Mouse (Mus musculus): ENCODE results near the gene Cyth3.

- no peak for TF ChIP-seq CTCF (conservative IDR thresholded peaks at IDR 0.05; ENCODE audit: low read length)
- TF ChIP-seq NANOG (IDR thresholded peaks at IDR 0.05; ENCODE audit: borderline replicate concordance, low read length) = no peak
Observed at GRCm38 (mm10) chr5:143611954-143612353, 10.3 kb upstream of the Cyth3 start.

Measured in E14TG2a.4 (cell line).